Mouse (Mus musculus): ENCODE data around the gene Trcg1.
"Not testable (repeated sequence)": the region's sequence is repeated elsewhere in the genome, so short reads cannot be mapped to it uniquely, and the experiment has no call there.

DNA sequence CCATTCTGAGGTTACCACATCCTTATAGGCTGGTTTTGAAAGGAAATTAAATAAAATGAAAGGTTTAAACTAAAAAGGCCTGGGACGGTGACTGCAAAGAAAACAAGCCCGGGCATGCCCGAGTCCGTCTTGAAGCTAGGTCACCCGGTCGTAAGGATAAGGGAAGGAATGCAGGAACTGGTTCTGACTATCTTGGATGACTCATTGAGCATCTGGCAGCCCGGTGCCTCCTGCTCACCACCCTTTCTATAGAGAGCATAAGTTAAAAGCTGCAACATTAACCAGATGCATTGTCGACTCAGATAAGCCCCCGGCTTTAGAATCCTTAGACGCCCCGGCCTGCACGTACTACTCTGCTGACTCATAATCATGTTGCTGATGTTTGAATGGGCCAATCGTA lies 32.8 kb upstream of the Trcg1 start:
- TF ChIP-seq POLR2A (IDR thresholded peaks at IDR 0.05; ENCODE audit: low read depth, low read length); CTCF (IDR thresholded peaks at IDR 0.05; ENCODE audit: borderline replicate concordance, insufficient read depth, low read length): not testable (repeated sequence)

Data from embryonic fibroblast, embryonic 13.5 days (primary cell).